Mouse (Mus musculus): Measurements from ENCODE around the gene Rab21.
"Not testable (repeated sequence)": the region's sequence is repeated elsewhere in the genome, so short reads cannot be mapped to it uniquely, and the experiment has no call there.

Gene Rab21

DNA sequence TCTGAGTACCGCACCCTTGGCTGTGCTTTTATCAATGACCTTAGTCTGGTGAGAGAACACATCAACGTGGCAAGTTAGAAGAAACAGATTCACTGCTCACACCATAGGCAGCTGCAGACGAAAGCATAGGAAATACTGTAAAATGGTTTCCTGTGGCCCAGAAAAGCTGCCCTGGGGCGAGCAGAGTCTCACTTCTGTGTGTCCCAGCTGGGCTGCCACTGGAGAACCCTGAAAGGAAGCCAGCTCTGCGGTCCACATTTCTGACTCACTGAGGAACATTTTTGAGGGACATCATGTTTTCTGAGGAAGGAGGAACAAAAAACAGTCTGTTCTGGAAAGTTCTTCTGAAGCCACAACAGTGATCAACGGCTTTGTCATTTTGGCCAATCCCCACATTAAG lies 13.1 kb upstream of the Rab21 start:
- DNase-seq (ENCODE audit: low spot score in 2 of 2) = no peak

DNA sequence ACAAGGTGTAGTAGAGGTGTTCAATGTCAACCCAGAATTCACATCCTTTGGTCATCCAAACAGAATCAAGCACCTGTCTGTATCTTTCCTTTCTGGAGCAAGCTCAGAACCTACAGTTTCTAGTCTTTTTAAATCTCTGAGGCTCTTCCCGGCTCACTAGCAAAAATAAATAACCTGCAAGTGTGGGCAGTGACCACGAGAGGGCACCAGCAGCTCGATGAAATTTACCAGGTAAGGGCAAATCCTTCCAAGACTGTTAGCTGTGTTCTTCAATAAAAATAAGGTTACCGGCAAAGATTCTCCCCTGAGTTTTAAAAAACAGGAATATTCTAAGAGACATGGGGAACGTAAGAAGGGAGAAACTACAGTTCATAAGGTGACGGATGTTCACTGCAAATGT lies 7.9 kb upstream of the Rab21 start:
- DNase-seq (ENCODE audit: low spot score in 2 of 2) = peak; percentile 46 to 57

DNA sequence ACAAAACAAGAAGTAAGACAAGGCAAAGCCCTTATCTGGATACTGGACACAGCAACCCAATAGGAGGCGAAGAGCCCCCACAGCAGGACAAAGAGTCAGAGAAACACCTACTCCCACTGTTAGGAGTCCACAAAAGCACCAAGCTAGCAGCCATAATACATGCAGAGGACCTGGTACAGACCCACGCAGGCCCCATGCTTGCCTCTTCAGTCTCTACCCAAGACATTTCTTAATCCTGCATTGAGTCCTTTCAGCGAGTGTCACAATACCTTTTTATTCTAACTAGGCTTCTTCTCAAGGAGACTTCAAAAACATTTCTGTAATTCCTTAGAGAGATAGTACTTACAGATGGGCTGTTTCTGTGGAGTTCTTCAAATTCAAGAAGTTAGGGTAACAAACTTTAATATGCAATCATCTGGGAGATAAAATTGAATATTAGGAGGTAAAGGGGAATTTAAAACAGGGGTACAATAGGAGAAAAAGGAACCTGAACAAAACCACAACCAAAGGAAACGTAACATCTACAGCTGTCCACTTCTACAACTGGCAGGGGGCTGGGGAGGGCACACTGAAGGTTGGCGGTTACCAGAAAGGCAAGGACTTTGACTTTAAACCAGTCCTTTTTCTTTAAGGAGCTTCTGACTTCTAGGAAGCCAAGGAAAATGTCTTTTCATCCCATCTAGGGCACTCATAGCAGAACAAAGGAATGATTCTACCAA lies 6.1 kb upstream of the Rab21 start:
- DNase-seq (ENCODE audit: low spot score in 2 of 2) = no peak

DNA sequence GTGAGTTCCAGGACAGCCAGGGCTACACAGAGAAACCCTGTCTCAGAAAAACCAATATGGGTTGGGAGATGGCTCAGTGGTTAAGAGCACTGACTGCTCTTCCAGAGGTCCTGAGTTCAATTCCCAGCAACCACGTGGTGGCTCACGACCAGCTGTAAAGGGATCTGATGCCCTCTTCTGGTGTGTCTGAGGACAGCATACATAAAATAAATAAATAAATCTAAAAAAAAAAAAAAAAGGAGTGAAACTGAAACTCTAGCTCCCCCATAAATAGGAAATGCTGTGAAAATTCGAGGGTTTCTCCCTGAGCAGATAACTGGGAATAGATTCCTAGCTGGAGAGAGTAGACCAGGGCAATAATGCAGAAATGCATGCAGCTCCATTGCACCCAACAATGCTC lies 3.0 kb upstream of the Rab21 start:
- DNase-seq (ENCODE audit: low spot score in 2 of 2) = not testable (repeated sequence)

DNA sequence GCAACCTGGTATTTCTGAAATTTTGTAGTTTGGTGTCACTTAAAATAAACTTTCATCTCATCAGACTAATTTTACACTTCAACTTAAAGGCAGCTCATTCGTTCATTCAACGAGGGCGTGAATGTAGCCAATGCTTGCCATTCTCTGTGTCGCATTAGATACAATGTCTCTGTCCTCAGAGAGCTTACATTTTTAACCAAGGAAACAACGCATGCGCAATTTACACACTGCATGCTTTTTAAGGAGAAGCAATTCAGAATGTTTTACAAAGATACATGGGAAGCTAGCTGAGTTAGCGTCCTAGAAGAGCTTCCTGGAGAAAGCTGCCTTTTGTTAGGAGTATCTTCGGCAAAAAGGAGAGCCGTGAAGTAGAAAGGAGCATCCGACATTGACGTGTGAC lies 919 bp upstream of the Rab21 start:
- DNase-seq (ENCODE audit: low spot score in 2 of 2) = no peak

- DNase-seq (ENCODE audit: low spot score in 2 of 2) = no peak
Measured at GRCm38 (mm10) chr10:115314582-115315452, 577 bp downstream of the Rab21 start.

GRCm38 (mm10) chr10:115314287-115314581 lies 1.2 kb downstream of the Rab21 start:
- DNase-seq (ENCODE audit: low spot score in 2 of 2) = no peak

DNA sequence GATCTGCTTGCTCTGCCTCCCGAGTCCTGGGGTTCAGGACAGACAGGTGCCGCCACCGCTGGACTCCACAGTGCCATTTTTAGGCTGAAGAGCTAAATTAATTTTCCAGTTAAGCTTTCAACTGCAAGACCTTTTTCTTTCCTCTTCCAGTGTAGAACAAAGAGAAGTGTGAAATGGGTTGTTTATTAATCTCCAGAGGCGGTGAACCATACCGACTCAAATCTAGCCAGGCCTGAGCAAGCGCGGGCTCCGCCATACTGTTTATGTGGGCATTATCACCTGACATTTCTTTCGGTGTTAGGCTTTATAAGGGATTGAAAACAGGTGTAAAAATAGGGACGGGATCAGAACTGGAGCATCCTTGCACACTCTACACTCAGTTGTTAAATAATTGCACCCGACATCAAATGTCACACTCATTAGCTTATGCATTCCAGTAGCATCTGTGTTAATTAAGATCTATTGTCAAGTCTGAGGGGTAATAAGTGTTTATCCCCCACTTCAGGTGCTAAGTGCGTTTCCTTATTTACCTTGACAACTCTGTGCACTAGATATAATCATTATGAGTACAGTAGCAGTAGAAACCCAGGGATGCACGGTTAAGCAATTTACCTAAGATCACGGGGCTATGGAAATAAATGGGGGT lies 1.6 kb downstream of the Rab21 start:
- no peak for DNase-seq (ENCODE audit: low spot score in 2 of 2)

DNA sequence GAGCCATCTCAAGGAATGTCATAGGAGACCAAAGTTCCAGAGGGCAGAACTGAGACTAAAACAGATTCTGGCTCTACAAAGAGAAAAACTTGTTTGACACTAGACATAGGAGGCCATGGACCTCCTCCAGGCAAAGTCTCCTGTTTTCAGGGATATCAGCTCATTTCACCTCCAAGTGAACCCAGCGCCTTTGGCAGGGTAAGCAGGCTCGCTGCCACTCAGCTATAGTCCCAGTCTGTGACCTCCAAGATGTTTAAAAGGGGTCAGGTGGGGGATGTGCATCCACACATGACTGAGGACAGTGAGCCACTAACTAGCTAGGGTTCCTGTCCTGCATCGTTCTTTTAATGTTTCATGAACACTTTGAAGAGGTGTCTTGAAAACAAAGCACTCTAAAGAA lies 2.7 kb downstream of the Rab21 start:
- DNase-seq (ENCODE audit: low spot score in 2 of 2) = no peak

- no peak for DNase-seq (ENCODE audit: low spot score in 2 of 2)
Measured at GRCm38 (mm10) chr10:115312194-115312593, 3.2 kb downstream of the Rab21 start.

DNA sequence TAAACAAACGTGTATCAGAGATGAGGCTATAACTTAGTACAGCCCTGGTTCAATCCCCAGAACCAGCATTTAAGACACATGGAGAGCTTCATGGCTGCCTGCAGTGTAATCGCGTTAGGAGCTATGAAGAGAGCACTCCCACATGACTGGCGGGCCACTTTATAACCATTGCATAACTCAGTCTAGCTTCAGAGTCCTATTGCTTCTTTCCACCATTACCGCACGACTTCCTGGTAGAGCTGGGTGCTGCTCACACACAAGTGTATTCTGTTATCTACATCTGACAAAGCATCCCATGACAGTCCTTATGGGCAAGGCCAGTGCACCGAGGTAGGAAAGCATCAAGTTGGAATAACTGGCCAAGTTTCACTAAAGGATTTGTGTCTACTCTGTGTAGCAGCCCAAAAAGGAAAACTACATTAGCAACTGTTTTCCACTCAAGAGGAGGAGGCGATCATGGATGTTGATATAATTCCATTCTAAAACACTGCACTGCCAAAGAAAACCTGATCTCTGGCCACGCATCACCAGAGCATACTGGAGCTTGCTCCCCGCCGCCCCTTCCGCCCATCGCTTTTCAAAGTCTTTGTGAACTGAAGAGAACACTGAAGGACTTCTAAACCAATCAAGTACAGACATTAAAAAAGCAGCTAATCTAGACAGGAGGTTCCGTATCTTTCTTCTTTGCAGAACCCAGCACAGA lies 4.0 kb downstream of the Rab21 start:
- DNase-seq (ENCODE audit: low spot score in 2 of 2) = no peak

GRCm38 (mm10) chr10:115309191-115309590 lies 6.2 kb downstream of the Rab21 start:
- DNase-seq (ENCODE audit: low spot score in 2 of 2) = no peak

DNA sequence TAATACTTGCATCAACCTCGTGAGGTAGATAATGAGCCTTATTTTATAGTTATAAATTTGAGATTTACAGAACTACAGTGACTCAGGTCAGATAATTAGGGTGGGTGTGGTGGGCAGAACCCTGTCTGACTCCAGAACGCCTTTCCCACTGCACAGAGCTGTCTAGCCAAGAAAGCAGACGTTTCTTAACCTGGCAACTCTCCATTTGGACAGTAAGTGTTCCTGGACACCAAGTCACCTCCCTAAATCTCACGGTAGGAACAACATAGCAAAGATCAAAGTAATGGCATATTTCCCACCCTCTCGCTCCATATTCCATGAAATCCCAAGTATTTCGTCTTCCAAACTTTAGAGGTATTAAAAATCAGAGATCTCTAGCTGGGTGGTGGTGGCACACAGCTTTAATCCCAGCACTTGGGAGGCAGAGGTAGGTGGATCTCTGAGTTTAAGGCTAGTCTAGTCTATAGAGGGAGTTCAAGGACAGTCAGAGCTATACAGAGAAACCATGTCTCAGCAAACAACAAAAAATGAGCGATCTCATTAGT lies 8.0 kb downstream of the Rab21 start:
- DNase-seq (ENCODE audit: low spot score in 2 of 2) = no peak

- no peak for DNase-seq (ENCODE audit: low spot score in 2 of 2)
Measured at GRCm38 (mm10) chr10:115298683-115299082, 16.7 kb downstream of the Rab21 start.

DNA sequence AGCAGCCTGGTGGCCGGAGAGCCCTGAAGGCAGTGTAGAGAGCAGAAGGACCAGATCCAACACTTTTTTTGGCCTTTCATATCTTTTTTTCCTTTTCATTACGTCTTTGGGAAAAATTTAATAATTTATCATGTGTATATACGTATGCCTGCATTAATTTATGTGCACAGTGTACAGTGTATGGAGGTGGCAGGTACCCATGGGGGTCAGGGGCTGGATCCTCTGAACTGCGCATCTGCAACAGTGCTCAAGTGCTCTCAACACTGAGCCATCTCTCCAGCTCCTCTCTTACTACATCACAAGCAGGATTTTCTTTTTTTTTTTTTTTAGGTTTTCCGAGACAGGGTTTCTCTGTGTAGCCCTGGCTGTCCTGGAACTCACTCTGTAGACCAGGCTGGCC lies 17.8 kb downstream of the Rab21 start:
- no peak for DNase-seq (ENCODE audit: low spot score in 2 of 2)

DNA sequence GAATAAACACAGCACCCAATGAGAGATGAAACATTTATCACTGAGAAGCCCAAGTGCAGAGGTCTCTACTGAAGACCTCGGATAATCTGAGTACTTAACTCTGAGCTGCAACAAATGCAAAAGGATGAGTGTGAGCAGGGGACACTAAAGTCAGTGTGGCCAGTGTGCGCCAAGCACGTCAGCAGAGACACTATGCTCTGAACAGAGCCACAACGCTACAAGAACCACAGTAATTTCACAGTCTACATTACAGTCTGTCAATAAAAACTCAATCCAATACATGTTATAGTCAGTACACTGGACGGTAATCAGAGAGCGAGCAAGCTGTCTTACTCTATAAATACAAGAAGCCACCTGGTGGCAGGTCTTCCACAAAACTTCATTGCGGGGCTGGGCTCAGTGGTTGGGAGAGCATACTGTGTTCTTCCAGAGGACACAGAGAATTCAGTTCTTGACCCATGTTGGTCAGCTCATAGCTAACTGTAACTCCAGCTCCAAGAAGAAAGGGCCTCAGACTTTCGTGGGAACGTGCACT lies 18.9 kb downstream of the Rab21 start:
- DNase-seq (ENCODE audit: low spot score in 2 of 2) = no peak

- no peak for DNase-seq (ENCODE audit: low spot score in 2 of 2)
Measured at GRCm38 (mm10) chr10:115295162-115295561, 20.2 kb downstream of the Rab21 start.

DNA sequence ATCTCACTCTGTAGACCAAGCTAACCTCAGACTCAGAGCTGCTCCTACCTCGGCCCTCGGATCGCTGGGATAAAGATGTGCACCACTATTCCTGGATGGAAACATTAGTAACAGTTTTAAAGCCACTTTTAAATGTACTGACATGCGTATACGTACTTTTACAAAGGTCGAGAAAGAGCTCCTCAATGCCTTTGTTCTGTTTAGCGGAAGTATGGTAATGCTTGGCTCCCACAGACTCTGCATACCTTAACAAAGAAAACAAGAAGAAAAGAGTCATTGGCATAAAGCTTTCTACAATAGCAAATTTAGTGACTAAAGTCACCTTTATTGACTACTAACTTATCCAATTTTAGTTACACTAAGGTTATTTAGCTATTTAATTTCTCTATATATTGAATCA lies 20.7 kb downstream of the Rab21 start:
- no peak for DNase-seq (ENCODE audit: low spot score in 2 of 2)

- DNase-seq (ENCODE audit: low spot score in 2 of 2) = no peak
Measured at GRCm38 (mm10) chr10:115293946-115294345, 21.4 kb downstream of the Rab21 start.

GRCm38 (mm10) chr10:115290671-115291070 lies 24.7 kb downstream of the Rab21 start:
- DNase-seq (ENCODE audit: low spot score in 2 of 2) = no peak

GRCm38 (mm10) chr10:115288856-115289255 lies 26.5 kb downstream of the Rab21 start:
- DNase-seq (ENCODE audit: low spot score in 2 of 2) = no peak

- DNase-seq (ENCODE audit: low spot score in 2 of 2) = no peak
Measured at GRCm38 (mm10) chr10:115284170-115284569, 31.2 kb downstream of the Rab21 start.

Data from cerebellum, postnatal 4 days (tissue).